Mouse (Mus musculus): Measurements from ENCODE around the gene Plpp7. TPM values are rescaled to one million over a fixed set of nuclear protein-coding genes. Genes with fewer than 3 reads are reported as not detected.

The Plpp7 gene
- total RNA-seq, 2 experiments from 2014 or later, result 24.7 to 32.1 TPM

DNA sequence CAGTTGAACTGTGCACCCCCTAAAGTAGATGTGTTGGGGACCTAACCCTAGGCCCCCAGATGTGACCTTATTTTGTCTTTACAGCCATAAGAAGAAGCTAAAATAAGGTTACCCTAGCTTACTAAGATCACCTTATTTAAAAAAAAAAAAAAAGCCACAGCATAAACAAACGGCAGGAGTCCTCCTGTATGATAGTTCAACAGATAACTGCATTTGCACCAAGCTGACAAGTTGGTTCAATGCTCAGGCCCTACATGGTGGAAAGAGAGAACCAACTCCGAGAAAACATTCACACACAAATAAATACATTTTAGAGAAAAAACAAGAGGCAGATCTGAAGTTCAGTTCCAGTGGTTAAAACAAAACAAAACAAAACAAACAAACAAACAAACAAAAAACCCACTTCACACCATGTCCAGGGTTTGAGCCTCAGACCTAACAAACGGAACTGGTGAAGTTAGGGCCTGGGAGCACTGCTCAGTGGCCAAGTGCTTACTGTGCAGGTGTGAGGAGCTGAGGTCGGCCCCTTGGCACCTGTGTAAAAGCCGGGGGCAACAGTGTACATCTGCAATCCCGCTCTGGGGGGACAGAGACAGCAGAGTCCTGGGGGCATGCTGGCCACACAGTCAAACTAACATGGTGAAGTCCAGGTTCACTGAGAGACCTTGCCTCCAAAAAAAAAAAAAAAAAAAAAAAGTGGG lies 36.7 kb downstream of the Plpp7 start:
- DNase-seq, result no peak
- intact Hi-C loops (cut with DNase I), result loop anchor here (2.0 to 5.0 kb wide), 3 partner anchors 49 to 215 kb away; no protein-coding TSS in a partner anchor

DNA sequence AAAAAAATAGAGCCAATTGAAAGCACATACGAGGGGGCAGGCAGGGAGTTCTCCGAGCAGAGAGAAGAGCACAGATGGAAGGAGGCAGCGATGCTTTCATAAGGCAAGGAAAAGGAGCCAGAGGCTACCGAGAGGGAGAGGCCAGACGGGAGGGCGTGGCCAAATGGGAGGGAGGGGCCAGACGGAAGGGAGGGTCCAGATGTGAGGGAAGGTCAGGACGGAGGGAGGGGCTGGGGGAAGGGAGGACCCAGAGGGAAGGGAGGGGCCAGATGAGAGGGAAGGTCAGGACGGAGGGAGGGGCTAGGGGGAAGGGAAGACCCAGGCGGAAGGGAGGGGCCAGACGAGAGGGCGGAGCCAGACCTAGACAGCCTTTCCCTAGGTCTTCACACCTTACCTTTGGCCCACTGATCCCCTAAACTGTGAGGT lies 37.3 kb downstream of the Plpp7 start:
- peak; percentile 41 to 55 for DNase-seq
- intact Hi-C loops (cut with DNase I), result loop anchor here (2.0 to 5.0 kb wide), 2 partner anchors 95 to 216 kb away; no protein-coding TSS in a partner anchor

DNA sequence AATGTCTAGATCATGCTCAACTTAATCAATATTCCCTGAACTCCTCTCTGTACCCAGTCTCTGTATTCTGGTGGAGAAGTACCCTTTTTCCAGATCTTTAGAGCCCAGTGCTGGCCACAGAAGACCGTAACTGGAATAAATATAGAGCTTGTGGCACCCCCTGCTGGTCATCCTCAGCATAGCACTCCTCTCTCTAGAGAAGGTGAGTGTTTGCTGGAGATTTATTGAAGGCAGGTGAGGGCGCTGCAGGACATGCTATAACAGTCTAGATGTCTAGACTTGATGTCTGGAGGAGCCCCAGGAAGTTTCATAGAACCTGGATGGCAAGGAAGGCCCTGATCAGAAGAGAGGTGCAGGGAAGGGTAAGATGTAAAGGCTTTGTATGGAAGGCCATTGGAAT lies 38.7 kb downstream of the Plpp7 start:
- peak; percentile 85 to 92 for DNase-seq
- intact Hi-C loops (cut with DNase I), result loop anchor here (2.0 to 5.0 kb wide), 2 partner anchors 57 to 97 kb away; no protein-coding TSS in a partner anchor

DNA sequence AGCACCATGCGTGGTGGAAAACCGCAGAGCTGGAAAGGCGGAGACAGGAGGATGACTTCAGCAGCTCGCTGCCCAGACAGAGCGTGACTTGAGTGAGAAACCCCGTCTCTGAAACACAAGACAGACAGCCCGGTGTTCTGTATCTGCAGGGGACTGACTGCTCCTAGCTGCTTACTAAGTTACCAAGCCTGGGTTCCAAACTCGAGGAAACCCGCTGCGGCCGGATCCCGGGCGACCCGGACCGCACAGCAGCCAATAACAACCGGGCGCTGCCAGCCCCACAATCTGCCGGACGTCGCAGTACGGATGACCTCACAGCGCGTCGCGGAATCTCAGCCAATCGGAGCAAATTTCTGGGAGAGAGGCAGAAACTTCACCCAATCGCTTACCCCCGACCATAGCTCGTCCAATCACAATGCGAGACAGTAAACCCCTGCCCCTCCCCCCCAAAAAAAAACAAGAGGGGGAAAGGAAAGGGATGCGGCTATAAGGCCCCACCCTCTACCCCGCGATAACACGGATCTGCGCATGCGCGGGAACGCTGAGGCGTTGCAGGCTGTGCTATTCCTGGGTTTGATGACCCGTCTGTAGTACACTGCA lies 42.4 kb downstream of the Plpp7 start:
- intact Hi-C loops (cut with DNase I), result loop anchor here (5.0 kb wide), 2 partner anchors 100 to 165 kb away; partner anchors contain the start of genes Nup214 and Pomt1
- DNase-seq, result peak; percentile 95 to 96

DNA sequence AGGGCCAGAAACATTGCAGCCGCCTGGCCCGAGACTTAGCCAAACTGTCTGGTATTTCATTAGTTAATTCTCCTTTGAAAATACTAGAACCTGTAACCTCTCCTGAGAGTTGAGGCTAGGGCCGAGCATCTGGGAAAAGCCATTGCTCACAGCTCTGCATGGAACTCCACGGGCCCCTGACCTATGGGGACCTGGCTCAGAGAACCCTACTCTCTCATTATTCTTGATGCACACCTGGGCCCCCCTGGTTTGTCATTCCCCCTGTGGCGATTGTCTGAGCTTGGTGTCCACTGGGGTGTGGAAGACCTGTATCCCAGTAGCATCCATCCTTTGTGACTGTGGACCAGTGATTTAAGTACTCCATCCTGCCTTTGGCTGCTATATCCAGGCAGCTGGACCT lies 44.0 kb downstream of the Plpp7 start:
- no peak for DNase-seq
- intact Hi-C loops (cut with DNase I), result loop anchor here (5.0 kb wide), 2 partner anchors 98 to 167 kb away; partner anchors contain the start of genes Nup214 and Pomt1

DNA sequence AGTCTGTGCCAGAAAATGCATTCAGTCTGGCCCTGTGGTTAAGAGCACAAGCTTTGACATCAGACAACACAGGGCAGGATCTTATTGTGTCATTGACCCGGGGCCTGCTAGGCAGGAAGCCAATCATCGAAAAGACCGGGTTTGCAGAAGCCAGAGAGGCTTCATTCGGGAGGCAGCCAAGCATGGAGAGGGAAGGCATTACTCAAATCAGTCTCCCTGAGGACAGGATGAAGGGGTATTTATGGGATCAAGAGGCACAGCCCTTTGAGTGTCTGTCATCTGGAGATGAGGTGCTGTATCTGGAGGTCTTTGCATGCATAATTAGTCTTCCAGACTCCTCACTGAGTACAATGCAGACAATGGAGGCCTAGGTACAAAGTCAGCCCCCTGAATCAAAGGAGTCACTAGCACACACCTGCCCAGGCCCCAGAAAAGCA lies 45.2 kb downstream of the Plpp7 start:
- intact Hi-C loops (cut with DNase I), result no loop called here
- DNase-seq, result no peak

DNA sequence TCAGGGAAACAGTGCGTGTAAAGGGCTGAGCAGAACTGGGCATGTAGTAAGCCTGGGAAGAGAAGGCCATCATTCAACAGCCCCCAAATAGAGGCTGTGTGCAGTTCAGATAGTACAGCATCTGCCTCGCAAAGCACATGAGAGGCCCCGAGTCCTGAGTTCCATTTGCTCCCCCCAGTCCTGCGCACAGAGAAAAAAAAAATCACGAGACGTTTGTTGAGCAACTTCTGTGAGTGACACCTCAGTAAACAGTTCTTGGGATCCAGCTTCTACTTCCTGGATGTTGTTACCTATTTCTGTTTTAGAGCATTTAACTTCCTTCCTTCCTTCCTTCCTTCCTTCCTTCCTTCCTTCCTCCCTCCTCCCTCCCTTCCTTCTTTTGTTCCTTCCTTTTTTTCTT lies 46.3 kb downstream of the Plpp7 start:
- no peak for DNase-seq
- intact Hi-C loops (cut with DNase I), result no loop called here

DNA sequence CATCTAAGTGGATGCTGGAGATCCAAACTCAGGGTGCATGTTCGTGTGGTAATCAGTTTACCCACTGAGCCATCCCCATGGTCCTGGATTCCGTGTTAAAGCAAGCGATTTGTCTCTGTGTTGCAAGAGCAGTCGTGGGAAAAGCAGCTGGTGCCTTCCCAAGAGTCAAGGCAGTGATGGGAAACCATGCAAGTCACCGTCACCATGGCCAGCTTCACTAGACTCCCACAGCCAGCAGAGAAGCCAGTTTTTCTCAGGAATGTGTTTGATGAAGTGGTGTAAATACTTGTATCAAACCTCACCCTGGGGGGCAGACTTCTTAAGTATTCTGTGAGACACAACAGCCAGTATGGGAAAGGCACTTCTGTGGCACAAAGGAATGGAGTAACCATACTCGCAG lies 47.0 kb downstream of the Plpp7 start:
- no peak for DNase-seq
- intact Hi-C loops (cut with DNase I), result no loop called here

DNA sequence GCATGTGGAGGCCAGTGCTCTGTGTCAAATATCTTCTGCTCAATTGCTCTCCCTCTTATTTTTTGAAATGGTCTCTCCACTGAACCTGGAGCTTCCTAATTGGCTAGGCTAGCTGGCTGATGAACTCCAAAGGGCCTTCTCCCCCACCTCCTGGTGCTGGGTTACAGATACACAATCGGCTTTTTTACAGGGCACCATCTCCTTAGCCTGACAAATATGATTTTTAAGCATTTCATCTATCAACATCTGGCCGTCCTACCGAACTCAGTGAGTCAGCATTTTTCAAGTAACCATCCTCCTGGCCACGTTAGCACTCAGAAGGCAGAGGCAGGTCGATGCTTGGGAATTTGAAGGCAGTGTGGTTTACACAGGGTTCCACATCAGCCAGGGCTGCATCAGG lies 49.3 kb downstream of the Plpp7 start:
- intact Hi-C loops (cut with DNase I), result no loop called here
- no peak for DNase-seq

DNA sequence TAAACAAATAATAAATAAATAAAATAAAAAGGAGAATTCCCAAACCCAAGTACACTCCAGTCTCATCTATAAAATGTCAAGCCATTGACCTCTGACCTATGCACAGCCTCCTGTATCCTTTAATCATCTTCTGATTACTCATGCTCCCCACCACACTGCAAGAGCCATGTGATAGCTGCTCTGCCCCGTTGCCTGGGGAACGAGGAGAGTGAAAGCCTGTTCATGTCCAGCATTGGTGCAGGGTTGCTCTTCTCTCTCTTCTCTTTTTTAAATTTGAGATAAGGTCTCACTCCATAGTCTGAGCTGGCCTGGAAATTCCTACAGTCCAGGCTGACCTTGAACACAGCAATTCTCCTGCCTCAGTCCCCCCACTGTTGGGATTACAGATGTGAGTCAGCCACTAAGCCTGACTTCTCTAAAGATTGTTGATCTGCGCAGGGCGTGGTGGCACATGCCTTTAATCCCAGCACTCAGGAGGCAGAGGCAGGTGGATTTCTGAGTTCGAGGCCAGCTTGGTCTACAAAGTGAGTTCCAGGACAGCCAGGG lies 51.4 kb downstream of the Plpp7 start:
- intact Hi-C loops (cut with DNase I), result no loop called here
- no peak for DNase-seq

DNA sequence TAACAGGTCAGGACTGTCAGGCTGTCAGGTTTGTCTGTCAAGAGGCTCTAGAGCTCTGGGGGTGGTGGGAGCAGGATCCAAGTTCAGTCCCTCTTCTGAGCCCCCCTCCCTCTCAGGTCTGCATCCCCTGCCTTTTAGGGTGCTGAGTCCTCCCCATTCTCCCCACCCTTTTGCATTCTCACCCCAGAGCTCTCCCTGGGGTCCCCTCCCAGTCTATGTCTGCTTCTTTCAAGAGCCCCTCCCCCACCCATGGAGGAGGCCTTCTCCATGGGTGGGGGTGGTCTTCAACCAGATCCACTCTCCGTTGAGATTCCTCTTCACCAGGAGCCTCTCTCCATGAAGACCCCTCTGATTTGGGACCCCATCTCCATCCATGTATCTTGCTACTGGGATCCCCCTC lies 54.8 kb downstream of the Plpp7 start:
- DNase-seq, result no peak
- intact Hi-C loops (cut with DNase I), result loop anchor here (2.0 kb wide), 1 partner anchor 43 kb away; no protein-coding TSS in a partner anchor

DNA sequence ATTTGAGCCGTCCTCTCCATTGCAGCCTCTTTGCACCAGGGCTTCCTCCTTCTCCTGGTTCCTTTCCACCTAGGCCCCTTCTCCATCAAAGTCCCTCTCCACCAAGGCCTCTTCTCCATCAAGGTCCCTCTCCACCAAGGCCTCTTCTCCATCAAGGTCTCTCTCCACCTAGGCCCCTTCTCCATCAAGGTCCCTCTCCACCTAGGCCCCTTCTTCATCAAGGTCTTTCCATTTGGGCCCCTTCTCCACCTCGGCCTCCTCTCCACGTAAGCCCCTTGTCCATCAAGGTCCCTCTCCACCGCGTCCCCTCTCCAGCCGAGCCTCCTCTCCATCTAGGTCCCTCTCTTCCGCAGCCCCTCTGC lies 55.2 kb downstream of the Plpp7 start:
- intact Hi-C loops (cut with DNase I), result loop anchor here (2.0 kb wide), 1 partner anchor 42 kb away; no protein-coding TSS in a partner anchor
- no peak for DNase-seq

DNA sequence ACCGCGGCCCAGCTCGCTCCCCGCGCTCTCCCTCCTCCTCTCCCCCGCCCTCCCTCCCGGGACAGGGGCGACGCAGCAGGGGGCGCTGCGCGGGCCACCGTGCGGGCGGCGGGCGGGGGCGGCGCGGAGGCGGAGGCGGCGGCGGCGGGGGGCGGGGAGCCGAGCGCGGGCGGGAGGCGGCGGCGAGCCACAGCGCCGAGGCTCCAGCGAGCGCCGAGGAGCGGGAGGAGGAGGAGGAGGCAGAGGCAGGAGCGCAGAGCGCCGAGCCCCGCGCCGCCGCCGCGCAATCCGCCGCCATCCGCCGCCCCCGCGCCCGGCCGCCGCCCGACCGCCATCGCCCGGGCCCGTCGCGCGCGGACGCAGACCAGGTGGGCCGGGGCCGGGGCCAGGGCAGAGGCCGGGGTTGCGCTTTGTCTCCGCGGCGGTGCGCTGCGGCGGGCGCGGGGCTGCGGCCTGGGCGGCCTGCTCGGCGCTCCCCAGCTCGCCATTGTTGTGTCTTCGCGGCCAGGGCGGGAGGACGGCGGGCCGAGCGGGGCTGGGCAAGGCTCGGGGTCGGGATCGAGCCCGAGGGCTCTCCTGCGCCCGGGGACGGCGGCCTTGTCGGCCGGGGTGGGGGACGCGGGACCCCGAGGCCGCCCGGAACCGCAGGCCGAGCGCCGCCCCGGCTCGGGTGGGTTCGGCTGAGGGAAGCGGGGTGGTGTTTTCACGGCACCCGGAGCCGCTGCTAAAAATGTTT lies 55.8 kb downstream of the Plpp7 start, which contains the start of gene Prrc2b:
Gene Prrc2b (plus strand): TSS at position 159 of the 736 bp plus-strand sequence.
- intact Hi-C loops (cut with DNase I), result loop anchor here (2.0 kb wide), 1 partner anchor 42 kb away; no protein-coding TSS in a partner anchor
- DNase-seq, result peak; percentile 79 to 80

DNA sequence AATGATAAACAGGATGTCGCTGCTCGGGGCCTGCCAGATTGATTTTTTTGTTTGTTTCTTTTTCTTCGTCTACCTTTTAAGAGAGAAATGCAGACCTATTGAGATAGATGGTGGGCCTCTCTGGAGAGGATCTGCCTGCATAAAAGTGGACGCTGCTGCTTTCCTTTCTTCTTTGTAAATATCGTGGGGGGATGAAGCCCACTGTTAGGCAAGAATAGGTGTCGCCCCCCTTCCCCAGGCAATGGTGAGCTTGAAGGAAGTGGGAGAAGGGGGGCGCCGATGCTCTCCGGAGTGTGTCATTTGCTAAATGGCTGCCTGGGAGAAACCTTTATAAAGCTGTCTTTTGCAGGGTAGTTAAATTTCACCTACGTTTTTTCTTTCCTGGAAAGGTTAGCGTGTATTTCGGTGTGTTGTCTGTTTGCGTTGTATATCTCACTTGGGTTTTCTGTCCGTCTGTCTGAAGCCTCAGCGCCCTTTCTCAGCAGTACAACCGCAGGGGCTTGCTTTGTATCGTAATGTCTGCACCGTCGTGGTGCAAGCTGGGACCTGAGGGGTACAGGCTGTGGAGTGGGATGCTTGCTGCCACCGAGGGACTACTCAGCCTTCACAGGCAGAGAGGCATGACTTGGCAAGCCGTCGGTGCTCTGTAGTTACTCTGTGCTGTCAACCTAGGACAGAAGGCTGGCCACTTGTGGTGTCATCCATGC lies 56.5 kb downstream of the Plpp7 start:
- intact Hi-C loops (cut with DNase I), result loop anchor here (2.0 kb wide), 2 partner anchors 23 to 41 kb away; no protein-coding TSS in a partner anchor
- peak in 1 of 2 experiments; percentile 51 for DNase-seq

DNA sequence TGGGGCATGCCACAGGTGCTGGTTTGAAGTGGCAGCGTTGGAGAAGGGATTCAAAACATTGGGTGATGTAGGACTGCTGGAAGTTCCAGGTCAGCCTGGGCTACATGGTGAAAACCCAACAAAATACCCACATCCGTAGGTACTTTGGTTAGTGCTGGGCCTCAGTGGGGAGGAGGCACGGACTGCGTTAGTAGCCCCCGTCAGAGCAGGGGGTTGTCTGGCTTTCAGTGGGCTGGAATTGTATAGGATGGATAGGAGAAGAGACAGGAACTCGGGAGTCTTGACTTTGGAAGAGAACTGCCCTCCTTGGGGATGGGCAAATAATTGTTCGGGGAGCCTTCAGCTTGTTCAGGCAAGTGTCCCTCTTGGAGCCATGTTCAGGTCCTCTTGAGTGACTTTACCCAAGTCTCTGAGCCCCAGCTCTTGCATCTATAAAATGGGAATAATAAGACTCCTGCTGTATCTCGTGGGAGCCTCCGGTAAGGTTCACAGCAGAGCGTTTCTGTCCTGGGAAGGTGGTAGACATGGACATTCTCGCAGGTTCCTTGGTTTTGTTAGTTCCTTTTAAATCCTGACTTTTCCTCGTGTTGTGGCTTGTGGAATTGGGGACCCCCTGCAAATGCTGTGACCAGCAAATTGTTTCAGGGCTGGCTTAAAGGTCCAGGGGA lies 57.2 kb downstream of the Plpp7 start:
- no peak for DNase-seq
- intact Hi-C loops (cut with DNase I), result loop anchor here (2.0 kb wide), 1 partner anchor 22 kb away; no protein-coding TSS in a partner anchor

DNA sequence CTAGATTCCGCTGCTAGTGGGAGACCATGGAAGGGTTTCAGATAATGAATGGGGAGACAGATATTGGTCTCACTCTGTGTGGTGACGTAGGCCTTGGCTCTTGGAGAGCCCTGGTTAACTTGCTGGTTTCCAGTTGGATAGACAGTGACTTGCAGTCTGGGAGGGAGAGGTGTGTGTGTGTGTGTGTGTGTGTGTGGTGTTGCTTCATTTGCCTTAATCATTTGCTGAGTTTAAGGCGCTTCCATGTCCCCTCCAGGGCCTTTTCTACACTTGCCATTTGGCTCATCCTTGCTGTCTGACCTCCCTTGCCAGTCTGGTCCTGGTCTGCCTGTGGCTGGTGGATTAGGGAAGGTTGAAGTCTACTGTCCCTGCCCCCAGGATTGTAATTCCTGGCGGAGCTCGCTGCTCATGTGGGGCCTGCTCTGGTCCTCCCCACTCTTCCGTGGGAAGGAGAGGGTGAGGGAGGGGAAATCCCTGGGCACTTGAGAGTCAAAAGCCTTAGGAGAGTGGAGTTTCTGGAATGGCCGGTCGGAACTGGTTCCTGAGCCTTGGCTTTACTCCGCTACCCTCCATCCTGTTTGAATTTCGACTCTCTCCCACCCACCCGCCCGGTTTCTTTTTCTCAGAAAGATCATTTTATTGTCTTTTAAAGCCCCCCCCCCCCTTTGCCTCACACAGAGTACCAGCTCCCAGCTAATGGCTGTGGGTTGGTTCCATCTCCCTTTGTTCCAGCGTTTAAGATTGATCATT lies 57.9 kb downstream of the Plpp7 start:
- DNase-seq, result no peak
- intact Hi-C loops (cut with DNase I), result loop anchor here (2.0 kb wide), 1 partner anchor 22 kb away; no protein-coding TSS in a partner anchor

DNA sequence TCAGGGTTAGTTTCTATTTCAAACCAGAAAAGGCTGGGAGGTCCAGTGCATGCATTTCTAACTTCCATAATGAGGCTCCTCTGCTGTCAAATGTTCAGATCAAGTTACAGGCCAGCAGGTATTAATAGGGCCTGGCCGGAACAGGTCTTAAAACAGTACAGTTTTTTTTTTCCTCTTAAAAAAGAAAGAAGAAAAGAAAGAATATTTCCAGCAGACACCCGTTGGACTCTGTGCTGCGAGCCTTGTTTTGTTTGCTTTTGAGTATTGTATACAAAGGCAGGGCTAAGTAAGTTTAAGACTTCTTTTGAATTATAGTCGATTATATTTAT lies 58.4 kb downstream of the Plpp7 start:
- intact Hi-C loops (cut with DNase I), result loop anchor here (2.0 kb wide), 1 partner anchor 21 kb away; no protein-coding TSS in a partner anchor
- no peak for DNase-seq

DNA sequence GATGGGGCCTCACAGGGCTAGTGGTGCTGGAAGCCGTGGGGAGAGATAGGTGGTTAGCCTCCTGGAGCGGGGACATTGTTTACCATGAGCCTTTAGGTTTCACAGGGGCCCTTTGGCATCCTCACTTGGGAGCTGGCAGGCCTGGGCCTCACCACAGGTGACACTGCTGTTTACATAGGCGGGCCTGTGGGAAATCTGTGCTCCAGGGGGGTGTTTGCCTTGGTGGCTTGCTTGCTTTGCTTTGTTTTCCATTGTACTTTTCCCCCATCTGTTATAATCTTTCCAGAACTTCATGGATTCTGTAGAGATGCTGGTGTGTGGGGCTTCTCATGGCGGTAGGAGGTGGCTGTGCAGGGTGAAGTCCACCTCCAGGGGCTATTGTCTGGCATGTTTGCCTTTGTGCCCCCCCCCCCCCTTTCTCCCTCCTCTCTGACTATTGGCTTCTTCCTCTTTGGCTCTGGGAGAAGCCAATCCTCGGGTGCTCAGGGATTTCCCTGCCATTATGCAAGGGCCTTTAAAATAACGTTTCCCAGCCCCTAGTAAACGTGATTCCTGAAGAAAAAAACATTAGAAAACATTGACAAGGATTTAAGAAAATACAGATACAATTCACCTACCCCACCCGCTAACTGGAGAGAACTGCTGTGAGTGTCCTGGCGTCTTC lies 59.1 kb downstream of the Plpp7 start:
- intact Hi-C loops (cut with DNase I), result no loop called here
- no peak for DNase-seq

All from heart, postnatal 36 days (tissue).